Mouse (Mus musculus) lung, embryonic 16.5 days (tissue): ENCODE measurements around the gene Slc28a1. TPM values are rescaled to one million over a fixed set of nuclear protein-coding genes. Genes with fewer than 3 reads are reported as not detected.

ENCODE experiments used
- ATAC-seq: fragments of 200-750 bp; cut with Nextera tagmentation; 2 replicates; pipeline ENCODE4 v1.8.0; 2017; ENCODE audit warnings: low read depth, mild to moderate bottlenecking, moderate library complexity
- H3K27ac ChIP-seq: fragments of 300-500 bp; sonication (generic); 2 replicates; pipeline ENCODE4 v1.5.1; 2014; ENCODE audit warnings: mild to moderate bottlenecking, control low read depth, low read length
- H3K27me3 ChIP-seq: fragments of 300-500 bp; sonication (generic); 2 replicates; pipeline ENCODE4 v1.6.1; 2014; ENCODE audit warnings: low read depth, low read length, mixed read lengths; ENCODE audit not compliant: control insufficient read depth, insufficient read depth
- H3K36me3 ChIP-seq: fragments of 300-500 bp; sonication (generic); 2 replicates; pipeline ENCODE4 v1.6.1; 2014; ENCODE audit warnings: low read length; ENCODE audit not compliant: control insufficient read depth, insufficient read depth
- H3K4me1 ChIP-seq: fragments of 300-500 bp; sonication (generic); replicated peaks from 2 replicates; pipeline ENCODE4 v1.6.1; 2014; ENCODE audit warnings: low read length, mixed read lengths; ENCODE audit not compliant: control insufficient read depth, insufficient read depth
- H3K4me2 ChIP-seq: fragments of 300-500 bp; sonication (generic); 2 replicates; pipeline ENCODE4 v1.6.1; 2014; ENCODE audit warnings: low read depth, low read length, control low read depth
- H3K4me3 ChIP-seq: fragments of 300-500 bp; sonication (generic); 2 replicates; pipeline ENCODE4 v1.5.1; 2014; ENCODE audit warnings: mild to moderate bottlenecking, low read length, control low read depth
- H3K9ac ChIP-seq: fragments of 300-500 bp; sonication (generic); 2 replicates; pipeline ENCODE4 v1.6.1; 2014; ENCODE audit warnings: low read length, control low read depth
- H3K9me3 ChIP-seq: fragments of 300-500 bp; sonication (generic); 2 replicates; pipeline ENCODE4 v1.6.1; 2016; ENCODE audit warnings: low read length; ENCODE audit not compliant: control insufficient read depth
- WGBS: fragments of 180-500 bp; shearing (Covaris S2); extraction: QIAGEN DNeasy Blood & Tissue Kit; methylation state at CpG from one replicate; pipeline ENCODE4 v1.1.7; 2014; 5-methylcytosine and 5-hydroxymethylcytosine counted together
- polyA plus RNA-seq: library from polyadenylated mRNA; unstranded; fragments of >200 nt; fragmentation: Nextera tagmentation; extraction: Ambion mirVana; gene quantifications from 2 replicates; pipeline ENCODE4 v1.2.1, GENCODE M21; 2015

The Slc28a1 gene
- polyA plus RNA-seq, 1 experiment from 2014 or later: not detected

GRCm38 (mm10) chr7:81169351-81169750, 54.8 kb downstream of the Slc28a1 start:
- Histone ChIP-seq H3K9ac (no peak overlapping the region), H3K27ac (no peak overlapping the region), H3K4me2 (no peak overlapping the region), H3K27me3 (no peaks in the 10 kb centered on the region), H3K4me1 (no peaks in the 10 kb centered on the region), H3K4me3 (no peak overlapping the region), H3K36me3 (no peaks in the 10 kb centered on the region), H3K9me3 (0 out of 2 replicates have a peak, but pooled peaks cover 2% of the 10 kb centered on the region)
- no peak for ATAC-seq
- WGBS: 69% methylated on average over 7 of the region's 7 CpGs

DNA sequence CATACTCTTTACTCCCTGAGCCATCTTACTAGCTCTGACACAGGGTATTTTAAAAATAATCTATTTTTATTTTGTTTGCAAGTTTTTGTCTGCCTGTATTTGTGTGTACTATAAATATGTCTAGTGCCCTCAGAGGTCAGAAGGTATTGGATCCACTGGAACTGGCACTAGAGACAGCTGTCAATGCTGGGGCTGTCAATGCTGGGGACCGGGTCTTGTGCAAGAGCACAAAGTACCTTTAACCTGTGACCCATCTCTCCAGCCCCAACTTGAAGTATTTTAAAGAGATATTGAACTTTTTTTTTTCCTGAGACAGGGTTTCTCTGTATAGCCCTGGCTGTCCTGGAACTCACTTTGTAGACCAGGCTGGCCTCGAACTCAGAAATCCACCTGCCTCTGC, 59.3 kb downstream of the Slc28a1 start:
- Histone ChIP-seq H3K4me3 (no peak overlapping the region), H3K9me3 (0 out of 2 replicates have a peak, but pooled peaks cover 2% of the 10 kb centered on the region), H3K27ac (no peak overlapping the region), H3K4me2 (no peak overlapping the region), H3K9ac (no peak overlapping the region), H3K36me3 (no peaks in the 10 kb centered on the region), H3K27me3 (no peaks in the 10 kb centered on the region), H3K4me1 (no peaks in the 10 kb centered on the region)
- 93% methylated on average over 2 of the region's 2 CpGs for WGBS
- ATAC-seq: no peak

DNA sequence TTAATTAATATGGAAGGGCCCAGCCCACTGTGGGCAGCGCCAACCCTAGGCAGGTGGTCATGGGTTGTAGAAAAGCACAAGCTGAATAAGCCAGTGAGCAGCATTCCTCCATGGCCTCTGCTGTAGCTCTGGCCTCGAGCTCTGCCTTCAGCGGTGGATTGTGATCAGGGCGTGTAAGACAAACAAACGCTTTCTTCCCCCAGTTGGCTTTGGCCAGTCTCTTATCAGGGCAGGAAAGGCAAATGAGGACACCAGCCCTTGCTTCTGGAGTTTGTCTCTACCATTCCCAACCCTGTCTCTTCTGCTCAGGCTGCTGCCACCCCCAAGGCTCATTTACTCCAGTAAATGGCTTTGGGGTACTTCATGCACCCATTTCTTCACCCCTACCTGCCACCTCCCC, 60.1 kb downstream of the Slc28a1 start:
- ATAC-seq: no peak
- Histone ChIP-seq H3K4me3 (no peak overlapping the region), H3K9me3 (0 out of 2 replicates have a peak, but pooled peaks cover 2% of the 10 kb centered on the region), H3K9ac (no peak overlapping the region), H3K4me2 (no peak overlapping the region), H3K4me1 (no peaks in the 10 kb centered on the region), H3K36me3 (no peaks in the 10 kb centered on the region), H3K27ac (no peak overlapping the region), H3K27me3 (no peaks in the 10 kb centered on the region)
- WGBS: 57% methylated on average over 5 of the region's 5 CpGs

DNA sequence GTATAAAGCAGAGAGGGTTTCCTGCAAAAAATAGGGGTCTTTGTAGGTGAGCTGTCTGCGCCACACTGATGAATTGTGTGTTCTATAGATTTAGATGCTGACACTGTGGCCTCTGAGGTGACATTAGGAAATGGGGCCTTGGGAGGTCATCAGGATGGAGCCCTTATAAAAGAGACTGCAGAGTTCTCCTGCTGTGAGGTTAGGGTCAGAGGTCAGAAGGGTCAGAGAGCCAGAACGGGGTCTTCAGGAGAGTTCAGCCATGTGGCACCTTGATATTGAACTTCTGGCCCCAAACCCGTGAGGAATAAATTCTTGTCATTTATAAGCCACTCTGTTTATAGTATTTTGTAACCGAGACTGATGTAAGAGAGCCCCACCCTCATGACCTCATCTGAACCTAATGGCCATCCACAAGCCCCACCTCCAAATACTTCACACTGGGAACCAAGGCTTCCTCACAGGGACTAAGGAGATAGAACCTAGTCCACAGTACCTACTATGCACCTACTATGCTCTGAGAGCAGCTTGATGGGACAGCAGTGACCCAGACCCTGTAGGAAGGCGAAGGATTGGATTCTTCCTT, 61.7 kb downstream of the Slc28a1 start:
- Histone ChIP-seq H3K9ac (no peak overlapping the region), H3K27ac (no peak overlapping the region), H3K4me2 (no peak overlapping the region), H3K4me3 (no peak overlapping the region), H3K9me3 (0 out of 2 replicates have a peak, but pooled peaks cover 2% of the 10 kb centered on the region), H3K4me1 (no peaks in the 10 kb centered on the region), H3K36me3 (no peaks in the 10 kb centered on the region), H3K27me3 (no peaks in the 10 kb centered on the region)
- no peak for ATAC-seq
- 53% methylated on average over 5 of the region's 5 CpGs for WGBS

GRCm38 (mm10) chr7:81179494-81179893, 64.9 kb downstream of the Slc28a1 start:
- H3K27ac ChIP-seq: no peak overlapping the region
- H3K4me2 ChIP-seq: no peak overlapping the region
- no peak for ATAC-seq
- H3K36me3 ChIP-seq: no peaks in the 10 kb centered on the region
- 53% methylated on average over 5 of the region's 5 CpGs for WGBS
- H3K9me3 ChIP-seq: no peaks in the 10 kb centered on the region
- no peaks in the 10 kb centered on the region for H3K4me1 ChIP-seq
- no peaks in the 10 kb centered on the region for H3K27me3 ChIP-seq
- no peak overlapping the region for H3K4me3 ChIP-seq
- no peak overlapping the region for H3K9ac ChIP-seq

DNA sequence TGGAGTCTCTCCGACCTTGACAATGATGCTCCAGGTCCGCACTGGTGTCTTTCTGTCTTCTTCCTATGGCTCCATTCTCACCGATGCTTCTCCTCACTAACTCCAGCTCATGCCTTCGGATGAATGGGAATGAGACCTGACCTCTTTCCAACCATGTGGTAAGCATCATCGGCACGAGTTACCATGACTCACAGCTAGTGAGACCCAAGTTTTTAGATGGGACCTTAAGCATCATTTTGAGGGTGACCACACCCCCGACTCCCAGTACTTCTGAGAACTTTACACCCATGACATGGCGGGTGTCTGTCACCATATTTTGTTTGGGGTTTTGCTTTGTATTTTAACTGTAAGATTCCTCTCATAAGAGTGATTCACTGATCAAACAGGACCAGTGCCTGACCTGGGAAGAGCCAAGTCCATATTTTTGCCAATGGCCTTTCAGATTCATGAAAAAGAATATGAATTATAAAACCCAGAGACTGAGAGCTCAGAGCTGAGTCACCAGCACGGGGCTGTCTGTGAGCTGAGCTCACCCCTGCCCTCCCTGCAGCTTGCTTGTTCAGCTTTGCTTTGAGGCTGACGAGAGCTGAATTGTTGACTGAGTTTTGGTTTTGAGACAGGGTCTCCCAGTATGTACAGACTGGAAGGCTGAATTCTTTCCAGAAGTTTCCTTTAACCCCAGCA, 68.0 kb downstream of the Slc28a1 start:
- no peak for ATAC-seq
- 78% methylated on average over 10 of the region's 10 CpGs for WGBS
- no peak overlapping the region for H3K9ac ChIP-seq

DNA sequence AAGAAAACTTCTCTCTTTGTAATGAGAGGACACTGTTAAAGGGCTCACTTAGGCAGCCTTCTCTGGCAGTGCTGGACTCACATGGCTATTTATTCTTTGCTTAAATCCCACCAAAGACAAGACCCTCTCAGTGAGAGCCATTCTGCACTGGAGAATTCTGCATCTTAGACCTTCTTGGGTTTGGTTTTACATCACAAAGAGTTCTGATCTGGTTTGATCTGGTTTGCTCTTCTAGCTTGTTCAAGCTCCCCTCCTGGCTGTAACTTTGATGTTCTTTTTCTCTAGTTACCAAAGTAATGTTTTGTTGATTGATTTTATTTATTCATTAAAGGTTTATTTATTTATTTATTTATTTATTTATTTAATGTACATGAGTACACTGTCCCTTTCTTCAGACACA, 68.6 kb downstream of the Slc28a1 start:
- H3K4me1 ChIP-seq: no peaks in the 10 kb centered on the region
- H3K4me2 ChIP-seq: no peak overlapping the region
- H3K9me3 ChIP-seq: no peaks in the 10 kb centered on the region
- H3K4me3 ChIP-seq: no peak overlapping the region
- no peak for ATAC-seq
- H3K9ac ChIP-seq: no peak overlapping the region
- no peaks in the 10 kb centered on the region for H3K36me3 ChIP-seq
- no peaks in the 10 kb centered on the region for H3K27me3 ChIP-seq
- H3K27ac ChIP-seq: no peak overlapping the region

More for the DNA sequence above, 68.0 kb downstream of the Slc28a1 start:
- no peaks in the 10 kb centered on the region for H3K4me1 ChIP-seq
- no peak overlapping the region for H3K4me2 ChIP-seq
- no peaks in the 10 kb centered on the region for H3K36me3 ChIP-seq
- H3K4me3 ChIP-seq: no peak overlapping the region
- no peak overlapping the region for H3K27ac ChIP-seq
- no peaks in the 10 kb centered on the region for H3K27me3 ChIP-seq
- H3K9me3 ChIP-seq: no peaks in the 10 kb centered on the region

GRCm38 (mm10) chr7:81184136-81184535, 69.5 kb downstream of the Slc28a1 start:
- H3K27me3 ChIP-seq: no peaks in the 10 kb centered on the region
- ATAC-seq: no peak
- no peaks in the 10 kb centered on the region for H3K9me3 ChIP-seq
- no peak overlapping the region for H3K4me3 ChIP-seq
- H3K36me3 ChIP-seq: no peaks in the 10 kb centered on the region
- no peaks in the 10 kb centered on the region for H3K4me1 ChIP-seq
- no peak overlapping the region for H3K27ac ChIP-seq
- H3K4me2 ChIP-seq: no peak overlapping the region
- 74% methylated on average over 2 of the region's 2 CpGs for WGBS
- no peak overlapping the region for H3K9ac ChIP-seq

GRCm38 (mm10) chr7:81184651-81185050, 70.1 kb downstream of the Slc28a1 start:
- H3K27me3 ChIP-seq: no peaks in the 10 kb centered on the region
- ATAC-seq: no peak
- no peaks in the 10 kb centered on the region for H3K4me1 ChIP-seq
- no peak overlapping the region for H3K4me2 ChIP-seq
- 86% methylated on average over 1 of the region's 1 CpGs for WGBS
- no peak overlapping the region for H3K9ac ChIP-seq
- H3K4me3 ChIP-seq: no peak overlapping the region
- no peak overlapping the region for H3K27ac ChIP-seq
- no peaks in the 10 kb centered on the region for H3K9me3 ChIP-seq
- H3K36me3 ChIP-seq: no peaks in the 10 kb centered on the region
